Mouse (Mus musculus): ENCODE results near the gene Ndufaf5.
"Not testable (repeated sequence)": the region's sequence is repeated elsewhere in the genome, so short reads cannot be mapped to it uniquely, and the experiment has no call there.

DNA sequence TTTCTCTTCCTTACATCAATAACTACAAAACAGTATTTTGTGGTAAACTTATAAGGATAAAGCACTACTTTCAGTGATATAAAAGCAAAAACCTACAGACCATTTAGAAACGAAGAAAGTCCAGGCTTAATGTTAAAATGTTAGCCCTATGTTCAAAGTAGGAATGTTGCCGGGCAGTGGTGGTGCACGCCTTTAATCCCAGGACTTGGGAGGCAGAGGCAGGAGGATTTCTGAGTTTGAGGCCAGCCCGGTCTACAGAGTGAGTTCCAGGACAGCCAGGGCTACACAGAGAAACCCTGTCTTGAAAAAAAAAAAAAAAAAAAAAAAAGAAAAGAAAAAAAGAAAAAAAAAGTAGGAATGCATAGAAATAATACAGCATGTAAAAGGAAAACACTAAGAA, 18.7 kb upstream of the Ndufaf5 start, which contains the start of gene Gm17374:
- not testable (repeated sequence) for TF ChIP-seq GATA1, TAL1 (IDR thresholded peaks at IDR 0.05; ENCODE audit: low read length)

All from erythroblast, embryonic 14.5 days (primary cell).